Mouse (Mus musculus) limb, embryonic 15.5 days (tissue): ENCODE measurements around the gene Tsnaxip1. TPM values are rescaled to one million over a fixed set of nuclear protein-coding genes. Genes with fewer than 3 reads are reported as not detected.
"Not testable (repeated sequence)": the region's sequence is repeated elsewhere in the genome, so short reads cannot be mapped to it uniquely, and the experiment has no call there.

Experiments used
- ATAC-seq: fragments of 200-750 bp; cut with Nextera tagmentation; 2 replicates; pipeline ENCODE4 v1.8.0; 2017; ENCODE audit warnings: low read depth, moderate TSS enrichment; ENCODE audit not compliant: insufficient number of reproducible peaks, low FRiP score, low TSS enrichment
- H3K27ac ChIP-seq: fragments of 300-500 bp; sonication (generic); 2 replicates; pipeline ENCODE4 v1.5.1; 2015; ENCODE audit warnings: moderate library complexity, mild to moderate bottlenecking, inconsistent platforms
- H3K27me3 ChIP-seq: fragments of 300-500 bp; sonication (generic); 2 replicates; pipeline ENCODE4 v1.6.1; 2015; ENCODE audit warnings: inconsistent platforms
- H3K36me3 ChIP-seq: fragments of 300-500 bp; sonication (generic); 2 replicates; pipeline ENCODE4 v1.6.1; 2015; ENCODE audit warnings: inconsistent platforms
- H3K4me1 ChIP-seq: fragments of 300-500 bp; sonication (generic); 2 replicates; pipeline ENCODE4 v1.6.1; 2015; ENCODE audit warnings: inconsistent platforms
- H3K4me2 ChIP-seq: fragments of 300-500 bp; sonication (generic); 2 replicates; pipeline ENCODE4 v1.6.1; 2015; ENCODE audit warnings: mild to moderate bottlenecking, inconsistent platforms
- H3K4me3 ChIP-seq: fragments of 300-500 bp; sonication (generic); 2 replicates; pipeline ENCODE4 v1.5.1; 2015; ENCODE audit warnings: mild to moderate bottlenecking, inconsistent platforms
- H3K9ac ChIP-seq: fragments of 300-500 bp; sonication (generic); 2 replicates; pipeline ENCODE4 v1.6.1; 2015; ENCODE audit warnings: inconsistent platforms
- H3K9me3 ChIP-seq: fragments of 300-500 bp; sonication (generic); 2 replicates; pipeline ENCODE4 v1.6.1; 2016; ENCODE audit warnings: inconsistent platforms
- WGBS: fragments of 180-500 bp; shearing (Covaris S2); methylation state at CpG from one replicate; pipeline ENCODE4 v1.1.7; 2015; 5-methylcytosine and 5-hydroxymethylcytosine counted together
- polyA plus RNA-seq: library from polyadenylated mRNA; unstranded; fragments of >200 nt; fragmentation: Nextera tagmentation; extraction: Ambion mirVana; gene quantifications from 2 replicates; pipeline ENCODE4 v1.2.1, GENCODE M21; 2015

Tsnaxip1 gene
- polyA plus RNA-seq, 1 experiment from 2014 or later: 0.28 TPM

DNA sequence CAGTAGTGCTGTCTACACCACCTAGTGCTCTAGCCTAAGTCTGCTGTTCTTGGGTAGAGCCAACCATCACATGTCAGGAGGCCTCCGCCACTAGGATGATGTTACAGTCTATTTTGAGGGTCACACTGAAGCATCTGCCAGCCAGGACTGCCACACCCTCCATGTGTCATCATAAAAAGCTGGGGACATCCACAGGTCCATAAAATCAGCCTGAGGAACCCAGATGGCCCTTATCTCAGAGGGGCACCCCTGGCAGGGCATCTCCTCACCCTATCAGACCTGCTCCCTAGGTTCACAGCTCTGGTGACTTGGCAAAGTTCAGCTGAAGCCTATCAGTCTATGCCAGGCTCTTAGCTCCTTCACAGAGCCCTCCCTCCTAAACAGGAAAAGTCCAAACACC lies 6.6 kb upstream of the Tsnaxip1 start:
- Histone ChIP-seq H3K27ac (no peak overlapping the region), H3K9ac (no peak overlapping the region), H3K4me1 (peaks cover 6% of the 10 kb centered on the region), H3K4me2 (no peak overlapping the region), H3K4me3 (no peak overlapping the region), H3K27me3 (no peaks in the 10 kb centered on the region), H3K9me3 (no peaks in the 10 kb centered on the region), H3K36me3 (peaks cover 42% of the 10 kb centered on the region)
- 94% methylated on average over 1 of the region's 1 CpGs for WGBS
- ATAC-seq: 0 out of 2 replicates have a peak, but pooled peaks have one; percentile 35

DNA sequence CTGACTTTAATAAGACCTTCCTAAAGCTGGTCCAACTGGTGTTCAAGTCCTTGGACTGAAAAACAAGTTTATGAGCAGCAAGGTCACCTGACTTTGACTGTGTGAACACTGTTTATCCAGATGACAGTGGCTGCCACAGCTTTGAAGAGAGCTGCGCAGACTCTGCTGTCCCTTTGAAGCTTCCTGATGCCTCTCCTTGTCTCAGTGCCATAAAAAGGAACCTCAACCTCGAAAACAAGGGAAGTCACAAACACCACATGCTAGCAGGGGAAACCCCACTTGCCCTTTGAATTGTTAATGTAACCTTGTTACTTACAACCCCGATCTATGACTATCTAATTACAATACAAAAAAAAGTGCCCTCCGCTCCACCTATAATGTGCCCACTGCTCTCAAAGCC lies 2.0 kb upstream of the Tsnaxip1 start:
- Histone ChIP-seq H3K4me3 (peak overlapping the region; percentile 81), H3K27me3 (no peaks in the 10 kb centered on the region), H3K9me3 (no peaks in the 10 kb centered on the region), H3K9ac (no peak overlapping the region), H3K4me1 (peaks cover 20% of the 10 kb centered on the region), H3K4me2 (peak overlapping the region; percentile 72), H3K27ac (no peak overlapping the region), H3K36me3 (peaks cover 36% of the 10 kb centered on the region)
- WGBS: 69% methylated on average over 4 of the region's 4 CpGs
- no peak for ATAC-seq

DNA sequence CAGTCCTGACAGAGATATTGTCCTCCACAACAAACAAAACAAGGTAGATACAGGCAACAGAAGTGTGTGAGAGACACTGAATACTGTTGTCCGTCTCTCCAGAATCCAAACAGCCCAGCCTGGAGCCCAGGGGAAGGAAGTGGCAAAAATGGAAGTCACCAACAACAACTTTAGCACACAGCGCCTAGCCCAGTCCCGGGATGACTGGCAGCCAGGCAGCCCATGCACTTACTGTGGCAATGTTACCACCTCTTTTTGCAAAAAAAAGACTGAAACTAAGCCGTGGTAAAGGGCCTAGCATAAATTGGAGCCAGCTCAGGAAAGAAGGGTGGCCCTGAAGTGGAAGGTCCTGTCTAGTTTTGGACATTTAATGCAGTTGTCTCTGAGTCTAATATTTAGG lies 1.2 kb upstream of the Tsnaxip1 start:
- peak overlapping the region; percentile 81 for H3K9ac ChIP-seq
- ATAC-seq: no peak
- peaks cover 20% of the 10 kb centered on the region for H3K4me1 ChIP-seq
- H3K27me3 ChIP-seq: no peaks in the 10 kb centered on the region
- WGBS: 3% methylated on average over 4 of the region's 4 CpGs
- H3K27ac ChIP-seq: peak overlapping the region; percentile 71
- H3K36me3 ChIP-seq: peaks cover 27% of the 10 kb centered on the region
- peak overlapping the region; percentile 81 for H3K4me3 ChIP-seq
- H3K4me2 ChIP-seq: peak overlapping the region; percentile 72
- no peaks in the 10 kb centered on the region for H3K9me3 ChIP-seq

DNA sequence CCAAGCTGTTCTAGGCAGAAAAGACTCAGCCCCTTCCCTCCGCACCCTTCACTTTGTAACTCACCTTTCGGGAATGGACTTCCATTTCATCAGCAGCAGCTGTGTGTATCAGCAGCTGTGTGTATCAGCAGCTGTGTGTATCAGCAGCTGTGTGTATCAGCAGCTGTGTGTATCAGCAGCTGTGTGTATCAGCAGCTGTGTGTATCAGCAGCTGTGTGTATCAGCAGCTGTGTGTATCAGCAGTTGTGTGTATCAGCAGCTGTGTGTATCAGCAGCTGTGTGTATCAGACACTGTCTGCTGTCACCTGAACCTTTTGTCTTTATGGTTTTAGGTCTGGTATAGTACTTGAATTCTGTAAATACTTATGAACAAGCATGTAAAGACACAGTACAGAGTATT lies 6.2 kb downstream of the Tsnaxip1 start:
- not testable (repeated sequence) for H3K4me3 ChIP-seq, ATAC-seq, H3K27me3 ChIP-seq, H3K27ac ChIP-seq, H3K9me3 ChIP-seq, H3K9ac ChIP-seq, H3K36me3 ChIP-seq, H3K4me2 ChIP-seq, H3K4me1 ChIP-seq
- 83% methylated on average over 2 of the region's 2 CpGs for WGBS

- no peak overlapping the region for H3K27ac ChIP-seq
- no peak overlapping the region for H3K4me3 ChIP-seq
- no peak overlapping the region for H3K4me2 ChIP-seq
- no peaks in the 10 kb centered on the region for H3K36me3 ChIP-seq
- 22% methylated on average over 11 of the region's 11 CpGs for WGBS
- no peak overlapping the region for H3K9ac ChIP-seq
- ATAC-seq: no peak
- H3K9me3 ChIP-seq: no peaks in the 10 kb centered on the region
- no peaks in the 10 kb centered on the region for H3K4me1 ChIP-seq
- H3K27me3 ChIP-seq: no peaks in the 10 kb centered on the region
These were observed 7.8 kb downstream of the Tsnaxip1 start for GRCm38 (mm10) chr8:105835318-105835717.

- no peak for ATAC-seq
- Histone ChIP-seq H3K9me3 (no peaks in the 10 kb centered on the region), H3K4me3 (no peak overlapping the region), H3K27ac (no peak overlapping the region), H3K4me1 (no peaks in the 10 kb centered on the region), H3K27me3 (no peaks in the 10 kb centered on the region), H3K36me3 (0 out of 2 replicates have a peak, but pooled peaks cover 8% of the 10 kb centered on the region), H3K4me2 (no peak overlapping the region), H3K9ac (no peak overlapping the region)
- 82% methylated on average over 6 of the region's 6 CpGs for WGBS
These were observed 9.5 kb downstream of the Tsnaxip1 start for GRCm38 (mm10) chr8:105836991-105837390.

GRCm38 (mm10) chr8:105839209-105839608 lies 11.7 kb downstream of the Tsnaxip1 start:
- no peaks in the 10 kb centered on the region for H3K27me3 ChIP-seq
- no peak overlapping the region for H3K27ac ChIP-seq
- H3K36me3 ChIP-seq: peaks cover 16% of the 10 kb centered on the region
- no peaks in the 10 kb centered on the region for H3K4me1 ChIP-seq
- H3K9me3 ChIP-seq: no peaks in the 10 kb centered on the region
- no peak overlapping the region for H3K9ac ChIP-seq
- no peak overlapping the region for H3K4me3 ChIP-seq
- WGBS: 87% methylated on average over 5 of the region's 5 CpGs
- no peak for ATAC-seq
- no peak overlapping the region for H3K4me2 ChIP-seq

GRCm38 (mm10) chr8:105846678-105847077 lies 19.1 kb downstream of the Tsnaxip1 start:
- 88% methylated on average over 11 of the region's 11 CpGs for WGBS
- Histone ChIP-seq H3K36me3 (peaks cover 63% of the 10 kb centered on the region), H3K4me1 (peaks cover 7% of the 10 kb centered on the region)

GRCm38 (mm10) chr8:105850014-105850413 lies 22.5 kb downstream of the Tsnaxip1 start:
- H3K27ac ChIP-seq: no peak overlapping the region
- no peak overlapping the region for H3K9ac ChIP-seq
- ATAC-seq: no peak
- peaks cover 12% of the 10 kb centered on the region for H3K4me1 ChIP-seq
- no peak overlapping the region for H3K4me3 ChIP-seq
- H3K4me2 ChIP-seq: no peak overlapping the region
- WGBS: 79% methylated on average over 4 of the region's 4 CpGs
- H3K36me3 ChIP-seq: peaks cover 47% of the 10 kb centered on the region
- H3K27me3 ChIP-seq: no peaks in the 10 kb centered on the region
- no peaks in the 10 kb centered on the region for H3K9me3 ChIP-seq

More at GRCm38 (mm10) chr8:105846678-105847077, 19.1 kb downstream of the Tsnaxip1 start:
- no peak for ATAC-seq
- Histone ChIP-seq H3K27me3 (no peaks in the 10 kb centered on the region), H3K27ac (no peak overlapping the region), H3K9ac (no peak overlapping the region), H3K9me3 (no peaks in the 10 kb centered on the region), H3K4me2 (no peak overlapping the region), H3K4me3 (no peak overlapping the region)

GRCm38 (mm10) chr8:105850611-105851010 lies 23.1 kb downstream of the Tsnaxip1 start:
- no peak overlapping the region for H3K9ac ChIP-seq
- 73% methylated on average over 7 of the region's 7 CpGs for WGBS
- H3K4me2 ChIP-seq: peak overlapping the region; percentile 35
- no peaks in the 10 kb centered on the region for H3K27me3 ChIP-seq
- ATAC-seq: no peak
- H3K4me3 ChIP-seq: peak overlapping the region; percentile 7
- no peak overlapping the region for H3K27ac ChIP-seq
- H3K4me1 ChIP-seq: peaks cover 15% of the 10 kb centered on the region
- H3K36me3 ChIP-seq: peaks cover 41% of the 10 kb centered on the region
- H3K9me3 ChIP-seq: no peaks in the 10 kb centered on the region

GRCm38 (mm10) chr8:105851651-105852143 lies 24.2 kb downstream of the Tsnaxip1 start:
- Histone ChIP-seq H3K4me1 (peaks cover 26% of the 10 kb centered on the region), H3K36me3 (peaks cover 30% of the 10 kb centered on the region), H3K27me3 (no peaks in the 10 kb centered on the region), H3K9ac (peak overlapping the region; percentile 75), H3K9me3 (no peaks in the 10 kb centered on the region), H3K4me3 (peak overlapping the region; percentile 76), H3K27ac (peak overlapping the region; percentile 87), H3K4me2 (peak overlapping the region; percentile 46)
- ATAC-seq: peak; percentile 81
- WGBS: under 1% methylated on average over 34 of the region's 34 CpGs

- H3K27ac ChIP-seq: peak overlapping the region; percentile 87; the same call in 1 of the 2 replicates
- peak overlapping the region; percentile 46 for H3K4me2 ChIP-seq
- ATAC-seq: no peak
- H3K9ac ChIP-seq: no peak overlapping the region
- H3K27me3 ChIP-seq: no peaks in the 10 kb centered on the region
- H3K4me3 ChIP-seq: peak overlapping the region; percentile 76
- H3K9me3 ChIP-seq: no peaks in the 10 kb centered on the region
- WGBS: 82% methylated on average over 12 of the region's 12 CpGs
- peaks cover 25% of the 10 kb centered on the region for H3K36me3 ChIP-seq
- peaks cover 31% of the 10 kb centered on the region for H3K4me1 ChIP-seq
These were observed 24.7 kb downstream of the Tsnaxip1 start for GRCm38 (mm10) chr8:105852146-105852729.
